Comparison of ENCODE assay signal across 8 mouse cellular contexts in the genomic region with DNA sequence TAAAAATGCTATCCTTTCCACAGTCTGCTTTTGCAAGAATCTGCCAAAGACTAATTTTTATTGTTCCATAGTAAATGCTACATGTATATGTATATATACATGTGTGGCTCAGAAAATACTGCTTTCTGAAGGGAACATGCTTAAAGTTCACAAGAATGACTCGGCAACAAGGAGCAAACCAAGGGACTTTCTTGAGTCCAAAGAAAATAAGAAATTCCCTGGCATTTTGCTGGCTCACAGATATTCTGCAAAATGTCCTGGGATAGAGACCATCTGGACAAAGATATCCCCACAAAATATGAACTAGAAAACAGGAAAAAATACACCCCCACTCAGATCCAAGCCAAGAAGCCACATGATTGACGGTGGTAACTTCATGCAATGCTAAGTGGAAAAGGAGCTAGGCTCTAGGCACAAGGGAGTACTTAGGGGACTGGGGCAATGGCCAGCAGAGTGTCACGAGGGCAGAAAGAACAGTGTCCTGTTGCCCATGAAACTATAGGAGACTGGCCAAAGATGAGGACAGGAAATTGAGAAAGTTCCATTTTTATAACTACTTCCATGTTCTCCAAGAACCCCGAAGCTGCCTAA.
DNase-seq lines count a peak whose midpoint lies in the region; ATAC-seq and TF ChIP-seq lines count a peak whose summit lies in the region.

No protein-coding gene starts in this region.

- no peak overlapping the region for H3K9ac ChIP-seq in midbrain, embryonic 12.5 days (replicated peaks)

- TF ChIP-seq CTCF in gastrocnemius, adult 2 months (IDR thresholded peaks at IDR 0.05): no peak

- intact Hi-C loops in gastrocnemius, adult 2 months (cut with DNase I): no loop called here
- intact Hi-C loops in left cerebral cortex, postnatal 25 days (cut with DNase I): no loop called here

- H3K4me1 ChIP-seq in heart, embryonic 10.5 days: no peaks in the 10 kb centered on the region
- peaks cover 15% of the 10 kb centered on the region for H3K4me1 ChIP-seq in midbrain, embryonic 12.5 days

- H3K36me3 ChIP-seq in heart, embryonic 10.5 days: no peaks in the 10 kb centered on the region
- H3K36me3 ChIP-seq in midbrain, embryonic 12.5 days: no peaks in the 10 kb centered on the region

- H3K27ac ChIP-seq in heart, embryonic 10.5 days: no peak overlapping the region
- peak overlapping the region; percentile 75 for H3K27ac ChIP-seq in gastrocnemius, adult 2 months
- H3K27ac ChIP-seq in midbrain, embryonic 12.5 days (replicated peaks): peak overlapping the region; percentile 77

- no peak overlapping the region for H3K4me3 ChIP-seq in heart, embryonic 10.5 days
- H3K4me3 ChIP-seq in gastrocnemius, adult 2 months: peak overlapping the region; percentile 60
- no peak overlapping the region for H3K4me3 ChIP-seq in midbrain, embryonic 12.5 days

- WGBS in heart, embryonic 10.5 days: 73% methylated on average over 4 of the region's 4 CpGs
- WGBS in midbrain, embryonic 12.5 days: 60% methylated on average over 4 of the region's 4 CpGs

- no peaks in the 10 kb centered on the region for H3K9me3 ChIP-seq in heart, embryonic 10.5 days
- H3K9me3 ChIP-seq in midbrain, embryonic 12.5 days: no peaks in the 10 kb centered on the region

- H3K27me3 ChIP-seq in heart, embryonic 10.5 days (ENCODE audit: insufficient read depth, poor library complexity, severe bottlenecking): no peaks in the 10 kb centered on the region
- H3K27me3 ChIP-seq in midbrain, embryonic 12.5 days: no peaks in the 10 kb centered on the region

- H3K4me2 ChIP-seq in midbrain, embryonic 12.5 days (replicated peaks): peak overlapping the region; percentile 40

- peak; percentile 98 for DNase-seq in heart, adult 11 months
- no peak for DNase-seq in heart, embryonic 10.5 days (ENCODE audit: low spot score)
- peak; percentile 73 for DNase-seq in gastrocnemius, adult 2 months
- peak; percentile 51 for DNase-seq in kidney, adult 18-20 months
- DNase-seq in left cerebral cortex, postnatal 25 days (ENCODE audit: low spot score in 2 of 2): no peak
- DNase-seq in thymus, postnatal 0 days (ENCODE audit: low spot score): no peak

- ATAC-seq in midbrain, embryonic 12.5 days (ENCODE audit: low FRiP score, low read depth): peak; percentile 1; the same call in 1 of the 2 replicates
- no peak for ATAC-seq in frontal cortex, adult (ENCODE audit: low TSS enrichment)

Comparison
In these comparisons a context has a peak if more than half of its experiments do, and no peak if none do; other contexts are left out.
1. DNase-seq: peak in heart, adult 11 months (single experiment), gastrocnemius, adult 2 months (single experiment) and kidney, adult 18-20 months (single experiment); none in heart, embryonic 10.5 days (single experiment), left cerebral cortex, postnatal 25 days (0 of 2) and thymus, postnatal 0 days (single experiment).